Comparison of ENCODE assay signal across 9 mouse cellular contexts in the genomic region with DNA sequence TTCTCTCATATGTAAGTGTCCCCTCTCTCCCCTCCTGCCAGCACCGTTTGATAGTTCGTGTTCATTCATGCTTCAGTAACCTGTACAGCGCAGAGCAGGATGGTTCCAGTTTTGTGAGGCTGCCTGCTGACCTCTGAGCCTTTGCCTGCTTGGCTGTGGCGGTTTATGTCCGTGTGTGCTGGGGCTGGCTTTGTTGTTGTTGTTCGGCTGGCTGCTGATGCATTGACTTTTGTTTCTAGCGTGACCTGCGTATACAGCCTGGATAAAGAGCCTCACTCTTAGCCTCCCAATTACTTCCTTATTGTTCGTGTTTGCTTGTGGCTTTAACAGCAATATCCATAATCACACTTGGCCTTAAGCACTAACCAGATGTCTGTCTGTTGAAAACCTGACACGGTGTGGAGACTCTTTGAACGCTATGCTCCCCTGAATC. TPM values are rescaled to one million over a fixed set of nuclear protein-coding genes. Genes with fewer than 3 reads are reported as not detected.
DNase-seq lines count a peak whose midpoint lies in the region; ATAC-seq lines count a peak whose summit lies in the region.
"Had no signal": no experiment of that assay in that cellular context is flagged by ENCODE, and none has a peak within 500 bp of the region (broad histone marks: within the 10 kb centered on the region; RNA-seq: fewer than 3 reads in every experiment).

No protein-coding gene starts in this region.

- H3K4me2 ChIP-seq in embryonic facial prominence, embryonic 13.5 days, result no peak overlapping the region
- H3K4me2 ChIP-seq in neural tube, embryonic 11.5 days (ENCODE audit: low read depth), result 0 out of 2 replicates have a peak overlapping the region, but pooled peaks have one; percentile 2
- H3K4me2 ChIP-seq: limb, embryonic 15.5 days had no signal

- H3K4me3 ChIP-seq in embryonic facial prominence, embryonic 13.5 days, result no peak overlapping the region
- H3K4me3 ChIP-seq in neural tube, embryonic 11.5 days (ENCODE audit: low read depth, low read length), result no peak overlapping the region
- H3K4me3 ChIP-seq: limb, embryonic 15.5 days had no signal

- peaks cover 14% of the 10 kb centered on the region; the same call in 1 of the 2 replicates for H3K4me1 ChIP-seq in embryonic facial prominence, embryonic 13.5 days
- no peaks in the 10 kb centered on the region for H3K4me1 ChIP-seq in neural tube, embryonic 11.5 days (ENCODE audit: control insufficient read depth, insufficient read depth, low read length)

- DNase-seq in cerebellum, adult 18-20 months, result peak; percentile 43 to 50
- peak; percentile 82 for DNase-seq in kidney, adult 11 months
- DNase-seq in neural tube, embryonic 11.5 days (ENCODE audit: low spot score), result peak; percentile 48
- no peak for DNase-seq in gastrocnemius, adult 8-10 months (ENCODE audit: low spot score in 2 of 2)
- no peak for DNase-seq in right cerebral cortex, postnatal 25 days
- no peak for DNase-seq in frontal cortex, postnatal 36 days (ENCODE audit: low spot score in 2 of 2)

- H3K36me3 ChIP-seq in embryonic facial prominence, embryonic 13.5 days, result peaks cover 21% of the 10 kb centered on the region
- no peaks in the 10 kb centered on the region for H3K36me3 ChIP-seq in neural tube, embryonic 11.5 days (ENCODE audit: control insufficient read depth, insufficient read depth, low read length)

- no peak for ATAC-seq in embryonic facial prominence, embryonic 13.5 days (ENCODE audit: insufficient number of reproducible peaks, insufficient read depth, low FRiP score, low TSS enrichment, low read depth)
- peak; percentile 89 for ATAC-seq in neural tube, embryonic 11.5 days (ENCODE audit: insufficient read depth, low FRiP score, low TSS enrichment)
- ATAC-seq in inflammation-experienced regulatory T-cells, adult 6 months, result no peak

- H3K27me3 ChIP-seq in embryonic facial prominence, embryonic 13.5 days, result no peaks in the 10 kb centered on the region
- H3K27me3 ChIP-seq in neural tube, embryonic 11.5 days (ENCODE audit: control insufficient read depth, insufficient read depth, low read length), result no peaks in the 10 kb centered on the region
- H3K27me3 ChIP-seq: limb, embryonic 15.5 days had no signal

- H3K9ac ChIP-seq in embryonic facial prominence, embryonic 13.5 days, result 0 out of 2 replicates have a peak overlapping the region, but pooled peaks have one; percentile 21
- peak overlapping the region; percentile 15; the same call in 1 of the 2 replicates for H3K9ac ChIP-seq in neural tube, embryonic 11.5 days (ENCODE audit: low read length)
- H3K9ac ChIP-seq: limb, embryonic 15.5 days had no signal

- H3K9me3 ChIP-seq in embryonic facial prominence, embryonic 13.5 days, result no peaks in the 10 kb centered on the region
- no peaks in the 10 kb centered on the region for H3K9me3 ChIP-seq in neural tube, embryonic 11.5 days (ENCODE audit: control insufficient read depth, low read length)
- H3K9me3 ChIP-seq: limb, embryonic 15.5 days had no signal

- H3K27ac ChIP-seq in embryonic facial prominence, embryonic 13.5 days, result no peak overlapping the region
- H3K27ac ChIP-seq in neural tube, embryonic 11.5 days (ENCODE audit: low read depth, low read length), result peak overlapping the region; percentile 49
- H3K27ac ChIP-seq: limb, embryonic 15.5 days had no signal

- WGBS in embryonic facial prominence, embryonic 13.5 days, result 42% methylated on average over 11 of the region's 11 CpGs
- WGBS in neural tube, embryonic 11.5 days, result 31% methylated on average over 11 of the region's 11 CpGs

RNA-seq across cellular contexts. Expression of a gene that starts 35.0 kb away (rescaled TPM):
- polyA plus RNA-seq in embryonic facial prominence, embryonic 13.5 days (2015; fragmentation: Nextera tagmentation; extraction: Ambion mirVana), result 79.6 and 92.9 TPM in 2 replicates
- polyA plus RNA-seq in neural tube, embryonic 11.5 days (2014; fragmentation: Nextera tagmentation; extraction: Ambion mirVana), result 46.7 and 55.8 TPM in 2 replicates
- total RNA-seq in gastrocnemius, adult 8-10 months (2022), result 10 to 100 TPM; 39.5 to 53.4 (median 47.1) TPM
- 10 to 100 TPM; 63.4 to 80.2 (median 77.9) TPM for polyA plus RNA-seq in inflammation-experienced regulatory T-cells, adult 6 months (2017; shearing (Covaris generic))

RNA-seq across cellular contexts. Expression of a gene that starts 53.2 kb away (rescaled TPM):
- polyA plus RNA-seq in embryonic facial prominence, embryonic 13.5 days (2015; fragmentation: Nextera tagmentation; extraction: Ambion mirVana), result 15.2 and 16.9 TPM in 2 replicates
- polyA plus RNA-seq in neural tube, embryonic 11.5 days (2014; fragmentation: Nextera tagmentation; extraction: Ambion mirVana), result 64.0 and 73.0 TPM in 2 replicates
- total RNA-seq in gastrocnemius, adult 8-10 months (2022), result 1 to 10 TPM in 2 of 4 experiments, under 1 TPM in 2; 0.56 to 1.5 (median 0.97) TPM
- polyA plus RNA-seq in inflammation-experienced regulatory T-cells, adult 6 months (2017; shearing (Covaris generic)), result 1 to 10 TPM in 1 of 3 experiments, under 1 TPM in 2; 0.25 to 1.0 (median 0.52) TPM

Comparison
In these comparisons a context has a peak if more than half of its experiments do, and no peak if none do; other contexts are left out.
1. DNase-seq: peak in cerebellum, adult 18-20 months (2 of 2), kidney, adult 11 months (single experiment) and neural tube, embryonic 11.5 days (single experiment); none in gastrocnemius, adult 8-10 months (0 of 2), right cerebral cortex, postnatal 25 days (single experiment) and frontal cortex, postnatal 36 days (0 of 2).